Mouse (Mus musculus): ENCODE data around the gene Slc25a21.

DNA sequence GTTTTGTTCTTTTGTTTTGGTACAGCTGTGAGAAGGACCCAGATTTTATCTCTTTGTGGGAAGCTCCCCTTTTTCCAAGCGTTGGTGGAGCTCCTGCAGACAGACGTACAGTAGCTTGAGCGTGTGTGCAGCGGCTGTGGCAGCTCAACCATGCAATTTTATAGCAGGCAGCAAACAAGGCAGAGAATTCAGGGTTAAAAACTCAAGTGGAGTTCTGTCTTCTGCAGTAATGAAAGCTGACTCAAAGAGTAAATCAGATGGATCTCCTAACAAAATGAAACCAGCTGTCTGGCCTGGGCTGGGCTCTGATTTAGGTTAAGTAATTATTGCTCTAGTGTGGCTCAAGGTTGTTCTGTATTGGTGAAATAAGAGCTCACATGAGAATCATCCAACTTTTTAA is 120.7 kb downstream of the Slc25a21 start:
- TF ChIP-seq CTCF (IDR thresholded peaks at IDR 0.05; ENCODE audit: low read depth, low read length) (no peak), POLR2A (IDR thresholded peaks at IDR 0.05; ENCODE audit: borderline replicate concordance, low read depth, low read length) (no peak)
